Mouse (Mus musculus) urinary bladder, postnatal 10 days (tissue): ENCODE results near the gene Rac2.

Source experiments
- DNase-seq: peaks from one replicate; pipeline ENCODE4 v3.0.0; 2022; ENCODE audit warnings: low spot score

The Rac2 gene

GRCm38 (mm10) chr15:78588049-78588448, 15.5 kb upstream of the Rac2 start:
- no peak for DNase-seq

GRCm38 (mm10) chr15:78587050-78587994, 14.7 kb upstream of the Rac2 start:
- DNase-seq = peak; percentile 54

- DNase-seq = no peak
These were observed 12.8 kb upstream of the Rac2 start for GRCm38 (mm10) chr15:78585404-78585803.

GRCm38 (mm10) chr15:78583352-78583751, 10.8 kb upstream of the Rac2 start:
- no peak for DNase-seq

GRCm38 (mm10) chr15:78576284-78576810, 3.8 kb upstream of the Rac2 start:
- DNase-seq = no peak

GRCm38 (mm10) chr15:78572270-78572600, 348 bp downstream of the Rac2 start:
- DNase-seq = no peak

- no peak for DNase-seq
These were observed 871 bp downstream of the Rac2 start for GRCm38 (mm10) chr15:78571554-78572269.

- DNase-seq = no peak
These were observed 2.4 kb downstream of the Rac2 start for GRCm38 (mm10) chr15:78570170-78570569.

GRCm38 (mm10) chr15:78567608-78568120, 4.9 kb downstream of the Rac2 start:
- DNase-seq = no peak

- no peak for DNase-seq
These were observed 7.7 kb downstream of the Rac2 start for GRCm38 (mm10) chr15:78564764-78565435.

- no peak for DNase-seq
These were observed 8.6 kb downstream of the Rac2 start for GRCm38 (mm10) chr15:78563937-78564336.

- DNase-seq = no peak
These were observed 9.2 kb downstream of the Rac2 start for GRCm38 (mm10) chr15:78563344-78563743.

- DNase-seq = no peak
These were observed 13.2 kb downstream of the Rac2 start for GRCm38 (mm10) chr15:78559141-78559979.

GRCm38 (mm10) chr15:78557693-78558535, 14.7 kb downstream of the Rac2 start:
- no peak for DNase-seq

- DNase-seq = no peak
These were observed 17.9 kb downstream of the Rac2 start for GRCm38 (mm10) chr15:78554545-78555313.

GRCm38 (mm10) chr15:78549189-78549734, 23.3 kb downstream of the Rac2 start:
- DNase-seq = no peak

GRCm38 (mm10) chr15:78548711-78549110, 23.9 kb downstream of the Rac2 start:
- no peak for DNase-seq

GRCm38 (mm10) chr15:78548336-78548665, 24.3 kb downstream of the Rac2 start:
- DNase-seq = no peak
